Mouse (Mus musculus) liver, adult 2 months (tissue): ENCODE results near the gene C1ql4.

Experiments used
- CTCF ChIP-seq: fragments of 200-500 bp; IDR thresholded peaks from 2 replicates; pipeline ENCODE4 v1.5.1; 2011; ENCODE audit warnings: low read depth, low read length, control low read depth
- POLR2A ChIP-seq: fragments of 200-500 bp; IDR thresholded peaks from 2 replicates; pipeline ENCODE4 v1.6.1; 2011; ENCODE audit warnings: low read length, control low read depth; ENCODE audit not compliant: insufficient read depth; ENCODE audit errors: extremely low read depth

GRCm38 (mm10) chr15:99056332-99056731 lies 31.3 kb downstream of the C1ql4 start:
- peak; percentile 80 for TF ChIP-seq CTCF
- TF ChIP-seq POLR2A = no peak
